Mouse (Mus musculus) heart, postnatal 0 days (tissue): ENCODE measurements at regions not wholly inside any gene's neighbourhood (a gene's known extent, or its start where the extent isn't known, plus 50 kb on each side); places are given as distances from the start of the nearest gene placed in this dataset.

ENCODE experiments used
- CTCF ChIP-seq: IDR thresholded peaks from 2 replicates; pipeline ENCODE4 v1.5.1; 2016; ENCODE audit warnings: antibody characterized with exemption, control low read depth, low read depth
- EP300 ChIP-seq: IDR thresholded peaks from 2 replicates; pipeline ENCODE4 v1.6.1; 2016; ENCODE audit warnings: antibody characterized with exemption, low read depth

GRCm38 (mm10) chr11:113028235-113028919 is 246.4 kb downstream of the Sox9 start:
- no peak for TF ChIP-seq EP300
- no peak for TF ChIP-seq CTCF
